Mouse (Mus musculus): ENCODE data around the gene BC049352. TPM values are rescaled to one million over a fixed set of nuclear protein-coding genes. Genes with fewer than 3 reads are reported as not detected.
A peak's percentile ranks its signal among the peaks of the same experiment; 100 is the strongest.

Gene BC049352
- total RNA-seq, 2 experiments from 2014 or later = not detected

DNA sequence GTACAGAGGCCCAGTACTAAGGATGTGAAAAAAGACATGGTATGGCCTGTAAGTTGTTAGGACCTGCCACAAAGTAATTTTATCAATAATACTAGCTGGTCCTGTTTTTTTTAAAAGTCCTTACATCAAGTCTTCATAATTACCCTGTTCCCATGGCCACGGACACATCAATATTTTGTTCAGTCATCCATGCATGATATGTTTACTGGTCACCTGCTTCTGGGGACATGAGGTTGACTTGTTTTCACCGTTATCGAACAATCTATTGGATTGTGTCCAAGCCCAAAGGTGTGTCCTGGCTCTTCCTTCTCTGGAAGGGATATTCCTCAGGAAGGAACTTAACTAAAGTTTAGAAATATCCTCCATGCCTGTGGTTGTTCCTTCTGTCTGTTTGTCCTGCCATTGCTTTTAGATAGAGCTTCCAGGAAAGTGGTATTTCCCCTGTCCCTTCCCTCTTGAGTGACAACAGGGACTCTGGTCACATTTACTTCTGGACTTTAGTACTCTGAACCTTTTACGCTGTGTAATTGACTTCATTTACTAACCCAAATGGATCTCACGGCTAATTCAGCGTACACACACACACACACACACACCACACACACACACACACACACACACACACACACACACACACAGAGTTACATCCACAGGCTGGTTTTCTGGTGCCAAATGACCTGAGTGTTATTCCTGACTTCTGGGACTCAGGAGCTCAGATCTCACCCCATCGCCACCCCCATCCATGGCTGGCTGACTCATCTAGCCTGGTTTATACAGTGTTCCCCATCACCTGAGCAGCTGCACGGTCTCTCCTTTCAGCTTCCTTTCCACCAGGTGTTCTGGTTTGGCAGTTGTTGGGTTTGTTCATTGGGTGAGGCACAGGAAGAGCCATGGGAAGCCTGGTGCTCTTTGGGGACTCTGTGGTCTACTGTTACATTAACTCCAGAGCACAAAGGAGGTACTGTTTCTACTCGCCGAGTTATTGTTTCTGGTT is 7.1 kb downstream of the BC049352 start:
- ATAC-seq (ENCODE audit: poor library complexity, severe bottlenecking) = no peak

DNA sequence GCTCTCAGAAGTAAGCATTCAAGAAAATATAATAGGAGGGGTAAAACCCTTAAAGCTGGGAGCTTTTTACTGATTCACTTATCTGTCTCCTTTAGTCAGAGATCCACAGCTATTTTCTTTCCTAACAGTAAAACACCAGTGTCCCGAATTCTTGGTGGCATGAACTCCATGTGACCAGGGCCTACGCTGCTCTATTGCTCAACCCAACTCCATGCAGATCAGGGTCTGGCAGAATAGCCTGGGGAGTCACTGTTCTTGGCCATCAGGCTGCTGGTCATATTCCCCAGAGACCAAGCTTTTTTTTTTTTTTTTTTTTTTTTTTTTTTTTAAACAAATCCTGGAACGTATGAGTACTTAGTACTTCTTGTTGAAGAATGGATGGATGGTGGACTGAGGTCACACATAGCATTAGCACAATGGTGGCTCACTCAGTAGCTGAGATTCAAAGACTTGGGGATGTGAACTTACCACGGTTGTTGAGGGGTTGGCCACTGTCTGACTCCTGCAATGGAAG is 7.9 kb downstream of the BC049352 start:
- ATAC-seq (ENCODE audit: poor library complexity, severe bottlenecking) = no peak

DNA sequence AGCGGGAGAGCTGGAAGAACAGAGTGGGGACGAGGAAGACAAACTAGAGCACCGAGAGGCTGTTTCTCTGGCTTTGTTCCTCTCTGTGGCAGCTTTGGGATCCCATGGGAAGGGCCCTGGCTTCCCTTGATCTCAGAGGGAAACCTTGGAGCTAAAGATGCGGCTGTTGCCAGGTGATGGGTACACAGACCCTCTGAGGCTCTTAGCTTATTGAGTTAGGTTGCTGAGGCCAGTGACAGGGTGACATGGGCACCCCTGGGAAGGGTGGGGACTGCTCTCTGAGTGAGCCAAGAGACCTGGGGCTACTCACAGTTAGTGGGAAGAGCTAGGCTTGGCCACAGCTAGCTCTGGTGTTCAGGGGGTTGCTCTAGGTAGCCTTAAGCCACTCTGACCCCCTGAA is 13.7 kb downstream of the BC049352 start:
- no peak for ATAC-seq (ENCODE audit: poor library complexity, severe bottlenecking)

DNA sequence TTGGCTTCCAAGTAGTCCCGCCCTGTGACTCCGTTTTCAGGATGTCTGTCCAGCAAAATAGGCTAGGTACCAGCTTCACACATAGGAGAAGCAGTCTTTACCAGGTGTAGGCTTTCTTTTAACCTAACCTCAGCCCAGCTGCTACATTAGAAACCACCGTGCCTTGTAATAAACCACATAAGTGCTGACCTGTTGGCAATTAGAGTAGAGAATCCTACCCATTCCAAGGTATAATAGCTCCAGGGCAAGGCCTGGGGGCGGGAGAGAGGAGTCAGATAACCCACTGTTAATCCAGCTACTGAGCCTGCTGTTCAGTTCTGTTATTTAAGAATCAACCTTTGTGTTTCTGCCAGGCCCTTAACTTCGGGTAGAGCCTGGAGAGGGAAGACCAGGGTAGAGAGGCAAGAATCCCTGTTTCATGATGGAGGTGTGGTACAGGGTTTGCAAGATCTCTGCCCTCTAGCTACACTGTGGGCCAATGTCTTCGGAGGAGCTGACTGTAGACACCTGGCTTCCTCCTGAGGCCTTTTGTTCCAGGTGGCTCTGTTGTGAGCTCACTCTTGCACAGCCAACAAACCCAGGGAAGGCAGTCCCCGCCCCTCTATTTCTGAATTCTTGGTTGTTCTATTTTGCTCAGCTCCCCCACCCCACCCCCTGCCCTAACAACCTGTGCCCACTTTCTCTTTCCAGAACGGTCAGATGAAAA is 14.5 kb downstream of the BC049352 start:
- ATAC-seq (ENCODE audit: poor library complexity, severe bottlenecking) = no peak

DNA sequence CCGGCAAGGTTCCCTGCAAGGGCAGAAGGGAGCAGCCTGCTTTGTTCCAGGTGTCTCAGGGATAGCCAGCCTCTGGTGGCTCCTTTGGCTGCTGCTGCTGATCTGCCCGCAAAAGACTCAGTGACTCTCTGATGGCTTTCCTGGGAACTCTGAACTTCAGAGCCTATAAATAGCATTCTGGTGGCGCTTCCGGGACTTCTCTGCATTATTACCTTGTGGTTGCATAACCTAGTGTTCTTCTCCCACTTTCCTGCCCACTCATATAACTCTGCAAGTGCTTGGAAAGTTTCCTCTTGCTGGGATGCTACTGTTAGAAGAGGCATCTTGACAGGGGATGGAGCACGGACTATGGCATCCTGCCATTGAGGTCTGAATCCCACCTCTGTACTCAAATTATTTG is 15.7 kb downstream of the BC049352 start:
- no peak for ATAC-seq (ENCODE audit: poor library complexity, severe bottlenecking)

DNA sequence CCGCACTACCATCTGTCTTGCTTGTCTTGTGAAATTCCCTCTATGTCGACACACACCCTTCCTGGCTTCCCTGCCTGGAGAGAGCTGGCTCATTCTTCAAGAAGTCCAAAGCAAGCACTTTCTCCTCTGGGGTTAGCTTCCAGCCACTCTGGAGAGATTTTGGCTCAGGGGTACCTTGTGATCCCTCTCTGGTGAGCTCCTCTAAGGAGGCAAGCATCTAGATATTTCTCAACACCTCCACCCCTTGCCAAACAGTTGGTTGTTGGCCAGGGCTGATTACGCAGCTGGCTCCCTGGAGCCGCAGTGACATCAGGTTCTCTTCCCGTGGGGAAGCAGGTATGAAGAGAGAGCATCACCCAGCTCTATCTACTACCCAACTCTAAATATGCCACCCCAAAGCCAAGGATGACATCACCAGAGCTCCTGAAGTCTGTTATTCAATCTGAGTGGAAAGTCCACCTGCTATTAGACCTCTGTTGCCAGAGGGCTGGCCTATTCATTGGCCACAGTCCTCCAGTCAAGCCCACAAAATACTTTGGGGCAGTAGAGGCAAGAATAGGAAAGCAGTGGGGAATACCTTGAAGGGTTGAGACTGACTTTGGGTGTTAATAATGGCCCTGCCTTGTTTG is 19.6 kb downstream of the BC049352 start:
- peak; percentile 48; the same call in 1 of the 2 replicates for ATAC-seq (ENCODE audit: poor library complexity, severe bottlenecking)

DNA sequence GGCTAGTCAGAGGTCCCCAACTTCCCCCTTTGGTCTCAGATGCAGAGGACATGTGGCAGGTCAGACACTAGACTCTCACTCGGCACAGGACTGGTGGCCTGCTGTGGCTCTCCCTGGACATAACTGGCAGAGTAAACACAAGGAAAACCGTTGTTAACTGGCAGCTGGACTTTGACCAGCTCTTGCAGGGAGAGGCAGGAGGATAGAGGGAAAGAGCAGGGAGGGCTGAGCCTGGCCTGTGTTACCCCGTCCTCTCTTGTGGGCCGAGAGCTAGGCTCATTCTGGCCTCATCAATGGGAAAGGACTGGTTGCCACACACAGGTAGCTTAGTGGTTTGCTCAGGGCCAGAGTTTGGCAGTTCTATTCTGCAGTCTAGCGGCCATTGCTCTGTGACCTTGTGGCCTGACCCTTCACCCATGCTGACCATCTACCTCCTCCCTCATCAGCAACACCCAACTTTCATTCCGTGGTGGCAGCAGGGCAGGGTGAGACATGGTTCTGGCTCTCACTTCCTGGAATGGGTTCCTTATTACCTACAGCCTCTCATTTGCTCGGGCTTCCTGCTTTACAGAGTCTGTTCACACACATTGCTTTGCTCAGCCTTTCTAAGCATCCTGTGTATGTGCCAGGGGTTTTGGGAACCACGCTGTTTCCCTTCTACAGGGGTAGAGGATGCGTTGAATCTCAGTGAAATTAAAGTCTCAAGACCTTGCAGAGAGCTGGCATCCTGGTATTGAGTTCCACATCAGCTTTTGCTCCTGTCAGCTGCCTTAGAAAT is 20.4 kb downstream of the BC049352 start:
- ATAC-seq (ENCODE audit: poor library complexity, severe bottlenecking) = peak; percentile 41

DNA sequence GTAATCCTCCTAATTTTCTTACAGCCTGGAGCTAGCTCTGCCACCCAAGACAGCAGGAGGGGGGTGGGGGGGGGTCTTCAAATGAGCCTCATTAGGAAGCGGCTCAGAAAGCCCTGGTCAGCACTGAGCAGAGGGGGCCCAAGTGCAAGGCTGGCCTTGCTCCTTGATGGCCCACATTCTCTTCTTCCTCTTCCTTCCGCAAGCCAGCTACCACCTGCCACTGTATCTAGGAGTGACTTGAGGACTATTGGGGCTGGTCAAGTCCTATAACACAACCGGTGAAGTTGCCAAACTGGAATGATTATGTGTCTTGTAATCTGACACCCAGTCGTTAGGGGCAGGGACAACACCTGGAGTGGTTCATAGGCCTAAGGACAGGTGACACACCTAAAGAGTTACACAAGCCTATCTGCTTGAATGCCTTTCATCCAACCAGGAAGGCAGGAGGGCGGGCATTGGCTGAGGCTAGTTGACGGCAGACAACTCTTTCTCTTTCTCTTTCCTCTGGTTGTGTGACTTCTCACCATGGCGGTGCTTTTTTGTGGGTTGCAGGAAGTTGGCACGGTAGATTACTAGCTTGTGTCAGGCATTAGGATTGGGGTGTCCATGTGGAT is 22.1 kb downstream of the BC049352 start, which contains the start of gene Tmprss4:
TSS of gene Tmprss4 (minus strand) at position 296 of the 614 bp plus-strand sequence.
- ATAC-seq (ENCODE audit: poor library complexity, severe bottlenecking) = no peak

DNA sequence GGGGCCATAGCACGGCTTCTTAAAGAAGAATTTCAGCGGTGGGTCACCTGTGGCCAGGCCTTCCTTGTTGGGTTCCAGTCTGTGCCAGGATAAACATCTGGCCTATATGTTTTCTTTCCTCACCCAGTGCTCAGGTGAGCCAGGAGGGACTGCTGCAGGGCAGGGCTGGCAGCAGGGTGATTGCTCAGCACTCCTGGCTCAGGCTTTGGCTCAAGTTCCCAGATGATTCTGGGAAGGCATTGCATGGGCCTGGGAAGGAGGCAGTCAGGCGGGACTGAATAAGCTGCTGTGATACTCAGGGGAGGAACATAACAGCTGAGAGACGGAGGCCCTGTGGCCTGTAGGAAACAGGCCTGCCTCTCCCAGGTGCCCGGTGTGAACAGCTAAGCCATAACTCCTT is 23.3 kb downstream of the BC049352 start:
- no peak for ATAC-seq (ENCODE audit: poor library complexity, severe bottlenecking)

DNA sequence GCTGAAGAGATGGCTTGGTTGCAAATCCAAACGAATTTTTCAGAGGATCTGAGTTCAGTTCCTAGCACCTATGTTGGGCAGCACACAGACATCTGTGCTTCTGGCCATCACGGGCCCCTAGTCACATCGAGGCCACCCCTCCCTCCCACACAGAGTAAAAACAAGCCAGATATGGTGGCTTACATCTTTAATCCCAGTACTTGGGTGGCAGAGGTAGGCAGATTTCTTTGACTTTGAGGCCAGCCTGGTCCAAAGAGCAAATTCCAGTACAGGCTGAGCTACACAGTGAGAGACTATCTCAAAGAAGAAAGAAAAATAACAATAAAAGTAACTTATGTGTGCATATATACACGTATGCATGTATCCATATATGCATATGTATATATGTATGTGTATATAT is 24.3 kb downstream of the BC049352 start:
- no peak for ATAC-seq (ENCODE audit: poor library complexity, severe bottlenecking)

DNA sequence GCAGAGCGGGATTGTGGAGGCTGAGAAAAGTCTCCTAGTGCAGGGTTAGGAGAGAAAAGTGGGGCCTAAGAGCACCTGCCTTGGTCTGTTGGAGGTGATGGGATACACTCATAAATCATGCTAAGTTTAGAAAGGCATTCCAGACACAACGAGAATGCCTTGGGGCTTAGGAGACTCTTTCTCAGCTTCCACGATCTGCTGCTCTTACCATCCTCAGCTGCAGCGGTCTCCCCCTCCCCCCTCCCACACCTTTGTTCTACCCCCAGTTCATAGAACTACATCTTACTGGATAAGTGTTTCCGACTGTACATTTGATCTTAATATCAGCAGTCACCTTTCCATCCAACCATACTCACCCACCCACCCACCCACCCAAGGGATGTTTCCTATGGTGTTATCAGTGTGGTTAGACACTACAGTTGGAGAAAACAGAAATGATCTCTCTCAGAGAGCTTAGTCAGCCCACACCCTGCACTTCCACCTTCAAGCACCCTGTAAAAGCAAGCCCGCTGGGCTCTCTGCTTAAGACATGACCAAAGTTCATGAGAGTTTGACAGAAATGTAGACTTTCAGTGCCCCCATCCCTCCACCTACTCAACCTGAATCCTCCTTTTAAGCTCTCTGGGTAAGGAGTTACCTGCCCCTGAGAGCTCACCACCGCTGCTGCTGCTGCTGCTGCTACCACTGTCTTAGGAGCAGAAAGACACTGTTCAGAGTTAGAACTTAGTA is 25.4 kb downstream of the BC049352 start:
- no peak for ATAC-seq (ENCODE audit: poor library complexity, severe bottlenecking)

DNA sequence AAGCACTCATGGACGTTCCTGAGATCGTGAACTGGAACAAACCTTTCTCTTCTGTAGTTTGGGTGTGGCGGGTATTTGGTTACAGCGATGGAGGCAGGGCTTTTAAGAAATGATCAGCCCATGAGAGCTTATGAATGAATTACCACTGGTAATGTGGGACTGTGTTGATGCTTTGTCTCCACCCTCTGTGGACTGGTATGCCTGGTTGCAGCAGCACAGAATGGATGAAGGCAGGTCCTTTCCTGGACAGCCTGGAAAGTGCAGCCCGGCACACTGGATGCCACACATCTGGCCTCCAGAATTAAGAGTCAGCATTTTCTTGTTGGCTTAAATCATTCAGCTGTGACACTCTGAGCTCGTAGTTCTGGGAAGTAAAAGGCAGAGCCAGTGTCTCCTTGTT is 30.2 kb downstream of the BC049352 start:
- ATAC-seq (ENCODE audit: poor library complexity, severe bottlenecking) = no peak

DNA sequence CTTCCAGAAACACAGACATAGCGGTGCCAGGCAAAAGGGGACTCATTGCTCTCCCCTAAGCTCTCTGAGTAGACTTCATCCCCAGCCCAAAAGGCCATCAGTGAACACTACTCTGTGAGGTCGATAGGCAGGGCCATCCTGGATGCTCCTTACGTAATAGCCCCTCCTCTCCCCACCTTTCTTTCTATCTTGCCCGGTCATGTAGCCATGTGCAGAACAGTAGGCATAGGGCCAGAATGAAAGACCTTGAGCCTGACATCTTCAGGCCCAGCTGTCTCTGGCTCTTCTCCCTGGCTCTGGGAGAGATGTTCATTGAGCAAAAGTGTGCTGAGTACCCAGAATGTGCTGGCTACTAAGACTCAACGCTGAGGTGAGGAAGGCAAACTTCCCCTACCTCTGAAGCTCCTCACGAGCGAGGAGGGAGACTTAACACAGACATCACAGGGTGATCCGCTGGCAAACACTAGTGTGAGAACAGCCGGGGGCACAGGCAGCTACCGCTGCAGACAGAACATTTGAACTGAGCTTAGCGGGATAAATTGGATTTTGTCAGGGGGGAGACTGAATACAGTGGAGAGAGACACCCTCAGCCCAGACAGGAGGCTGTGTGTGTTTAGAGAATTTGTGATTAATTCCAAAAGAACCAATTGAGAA is 33.8 kb downstream of the BC049352 start:
- no peak for ATAC-seq (ENCODE audit: poor library complexity, severe bottlenecking)

DNA sequence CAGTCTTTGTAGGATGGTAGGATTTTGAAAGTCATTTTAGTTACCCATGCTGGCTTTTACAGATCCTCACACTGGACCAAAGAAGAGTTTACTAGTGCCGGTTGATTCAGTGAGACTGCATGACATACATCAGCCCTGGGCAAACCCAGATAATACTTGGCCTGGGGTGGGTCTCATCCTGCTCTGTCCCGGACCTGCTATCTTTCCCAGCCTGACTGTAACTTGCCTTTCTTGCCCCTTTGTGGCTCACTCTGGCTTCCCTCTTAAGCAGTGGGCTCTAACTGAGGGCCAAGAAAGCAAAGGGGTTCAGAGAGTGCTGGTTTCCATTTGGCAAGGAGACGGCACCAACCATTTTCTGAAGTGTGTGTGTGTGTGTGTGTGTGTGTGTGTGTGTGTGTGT is 37.8 kb downstream of the BC049352 start:
- no peak for ATAC-seq (ENCODE audit: poor library complexity, severe bottlenecking)

DNA sequence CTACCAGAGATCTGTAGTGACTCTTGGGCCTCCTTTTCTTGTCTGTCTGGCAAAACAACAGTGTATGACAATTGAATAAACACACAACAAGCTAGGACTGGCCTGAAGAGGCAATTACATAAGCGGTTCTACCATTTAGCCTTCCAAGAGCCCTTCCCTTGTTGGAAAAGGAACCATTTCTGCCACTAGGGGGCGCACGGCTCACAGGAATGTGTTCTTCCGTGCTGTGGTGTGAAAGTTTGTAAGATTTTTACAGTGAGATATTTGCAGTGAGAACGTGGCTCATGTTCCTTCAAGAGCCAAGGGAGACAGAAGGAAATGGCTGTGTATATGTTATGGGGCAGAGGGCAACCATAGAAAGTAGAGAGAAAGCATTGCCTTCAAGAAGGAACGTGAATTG is 39.8 kb downstream of the BC049352 start:
- ATAC-seq (ENCODE audit: poor library complexity, severe bottlenecking) = peak; percentile 89

DNA sequence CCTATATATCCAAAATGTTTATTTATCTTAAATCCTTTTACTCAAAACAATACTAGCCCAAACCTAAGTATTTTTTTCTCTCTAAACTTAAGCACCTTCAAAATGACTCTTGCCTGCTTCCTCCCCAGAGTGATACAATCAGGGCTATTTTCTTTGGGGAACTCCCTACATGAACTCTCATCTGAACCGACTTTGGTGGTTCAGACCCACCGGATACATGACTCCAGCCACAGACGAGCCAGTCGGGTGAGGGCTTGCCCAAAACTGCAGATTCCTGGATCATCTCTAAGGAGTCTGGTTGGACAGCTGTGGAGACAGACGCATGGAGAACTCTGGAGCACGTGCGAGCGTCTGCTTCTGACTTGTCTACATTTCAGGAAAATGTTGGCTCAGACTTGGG is 47.6 kb downstream of the BC049352 start:
- ATAC-seq (ENCODE audit: poor library complexity, severe bottlenecking) = no peak

DNA sequence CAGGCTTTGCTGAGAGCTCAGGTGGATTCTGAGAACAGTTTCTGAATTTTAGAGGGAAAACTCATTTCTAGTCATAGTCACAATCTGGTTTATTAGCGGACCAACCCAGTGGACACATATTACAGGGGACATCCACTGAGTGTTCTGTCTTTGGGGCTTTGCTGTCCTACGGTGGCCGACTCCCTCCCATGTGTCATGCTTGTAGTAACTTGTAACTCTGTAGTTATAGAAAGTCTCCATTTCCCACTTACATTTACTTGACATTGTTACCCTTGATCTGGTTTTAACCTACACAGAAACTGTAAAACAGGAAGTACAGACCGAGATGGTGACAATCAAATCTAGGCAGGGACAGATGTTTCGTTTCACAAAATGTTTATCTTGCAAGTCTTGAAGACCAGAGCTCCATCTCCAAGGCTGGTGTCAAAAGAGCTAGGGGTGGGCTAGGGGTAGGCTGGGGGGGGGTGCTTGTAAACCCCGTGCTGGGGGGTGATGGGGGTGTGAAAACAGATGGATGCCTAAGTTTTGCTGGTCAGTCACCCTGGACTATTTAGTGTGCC is 53.9 kb downstream of the BC049352 start:
- peak; percentile 43; the same call in 1 of the 2 replicates for ATAC-seq (ENCODE audit: poor library complexity, severe bottlenecking)

DNA sequence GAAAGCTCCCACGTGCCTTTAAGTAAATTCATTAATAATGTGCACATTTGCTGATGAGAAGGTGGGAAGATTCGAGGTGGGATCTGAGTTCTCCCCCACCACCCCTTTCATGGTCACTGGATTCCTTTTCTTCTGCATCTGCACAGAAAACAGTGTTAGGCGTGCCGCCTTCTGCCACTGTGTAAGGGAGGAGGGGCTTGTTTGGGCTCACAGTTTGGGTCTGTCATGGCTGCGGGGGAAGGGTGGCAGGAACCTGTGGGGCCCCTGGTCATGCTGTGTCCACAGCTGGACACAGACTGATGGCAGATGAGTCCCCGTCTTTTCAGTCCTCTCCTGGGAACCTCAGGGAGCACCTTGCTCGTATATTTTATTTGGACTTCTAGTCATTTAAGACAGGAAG is 54.9 kb downstream of the BC049352 start:
- no peak for ATAC-seq (ENCODE audit: poor library complexity, severe bottlenecking)
